Mouse (Mus musculus) erythroid progenitor cell, adult 5-6 weeks (primary cell): ENCODE measurements around the gene Fam171b. TPM values are rescaled to one million over a fixed set of nuclear protein-coding genes. Genes with fewer than 3 reads are reported as not detected.

Experiments used
- ATAC-seq: replicated peaks from 2 replicates; pipeline ENCODE4 v1.8.0; 2016; ENCODE audit warnings: moderate number of reproducible peaks, mild to moderate bottlenecking, moderate TSS enrichment, inconsistent platforms; ENCODE audit not compliant: poor library complexity, low FRiP score, severe bottlenecking
- total RNA-seq, 2 experiments: library from RNA; stranded (forward) in 1 of 2; stranded (reverse) in 1 of 2; fragments of 150-400 nt in 1 of 2; fragments of 186-747, 209-891 nt in 1 of 2; gene quantifications; 2 replicates each; pipeline versions ENCODE4 v1.2.3 to v1.2.4; 2015 to 2017; ENCODE audit warnings: low replicate concordance in 2 of 2

Fam171b gene
- not detected in 2 replicates for total RNA-seq (2015; ENCODE audit: low replicate concordance)
- not detected in 2 replicates for total RNA-seq (2017; ENCODE audit: low replicate concordance)

GRCm38 (mm10) chr2:83812483-83813272 is at the start of gene Fam171b:
TSS of gene Fam171b (plus strand) at chr2:83812636.
- ATAC-seq = no peak

GRCm38 (mm10) chr2:83766058-83766457 is 46.4 kb upstream of the Fam171b start:
- no peak for ATAC-seq

GRCm38 (mm10) chr2:83766878-83767277 is 45.6 kb upstream of the Fam171b start:
- no peak for ATAC-seq

- no peak for ATAC-seq
Observed at GRCm38 (mm10) chr2:83768311-83769047, 44.0 kb upstream of the Fam171b start.

- no peak for ATAC-seq
Observed at GRCm38 (mm10) chr2:83771155-83771812, 41.2 kb upstream of the Fam171b start.

- no peak for ATAC-seq
Observed at GRCm38 (mm10) chr2:83791330-83792073, 20.9 kb upstream of the Fam171b start.

GRCm38 (mm10) chr2:83792102-83792501 is 20.3 kb upstream of the Fam171b start:
- ATAC-seq = no peak

GRCm38 (mm10) chr2:83795766-83796165 is 16.7 kb upstream of the Fam171b start:
- ATAC-seq = no peak

GRCm38 (mm10) chr2:83797902-83798497 is 14.4 kb upstream of the Fam171b start:
- no peak for ATAC-seq

- no peak for ATAC-seq
Observed at GRCm38 (mm10) chr2:83813273-83813892, 947 bp downstream of the Fam171b start.

- no peak for ATAC-seq
Observed at GRCm38 (mm10) chr2:83814009-83814408, 1.6 kb downstream of the Fam171b start.

- ATAC-seq = no peak
Observed at GRCm38 (mm10) chr2:83816147-83816546, 3.7 kb downstream of the Fam171b start.

- ATAC-seq = no peak
Observed at GRCm38 (mm10) chr2:83825161-83825560, 12.7 kb downstream of the Fam171b start.

GRCm38 (mm10) chr2:83828895-83829539 is 16.6 kb downstream of the Fam171b start:
- ATAC-seq = no peak

GRCm38 (mm10) chr2:83832903-83833302 is 20.5 kb downstream of the Fam171b start:
- no peak for ATAC-seq

GRCm38 (mm10) chr2:83835313-83836070 is 23.1 kb downstream of the Fam171b start:
- ATAC-seq = no peak

- no peak for ATAC-seq
Observed at GRCm38 (mm10) chr2:83848495-83848894, 36.1 kb downstream of the Fam171b start.

GRCm38 (mm10) chr2:83853423-83853822 is 41.0 kb downstream of the Fam171b start:
- ATAC-seq = no peak
